Mouse (Mus musculus) liver, postnatal 0 days (tissue): ENCODE measurements around the gene Ehd1.

ENCODE experiments used
- CTCF ChIP-seq: sonication (generic); IDR thresholded peaks from 2 replicates; pipeline ENCODE4 v1.5.1; 2016; ENCODE audit warnings: antibody characterized with exemption, low read depth
- EP300 ChIP-seq: IDR thresholded peaks from 2 replicates; pipeline ENCODE4 v1.6.1; 2016; ENCODE audit warnings: antibody characterized with exemption, low read depth, mild to moderate bottlenecking

- no peak for TF ChIP-seq CTCF
- TF ChIP-seq EP300, result no peak
These were observed 13.6 kb upstream of the Ehd1 start for GRCm38 (mm10) chr19:6262839-6263433.
